Mouse (Mus musculus) liver, embryonic 14.5 days (tissue): ENCODE results near the gene Sipa1l3.

ENCODE experiments used
- CTCF ChIP-seq: IDR thresholded peaks from 2 replicates; pipeline ENCODE4 v1.5.1; 2016; ENCODE audit warnings: antibody characterized with exemption, low read depth, control low read depth
- EP300 ChIP-seq: IDR thresholded peaks from 2 replicates; pipeline ENCODE4 v1.6.1; 2016; ENCODE audit warnings: antibody characterized with exemption, low read depth

DNA sequence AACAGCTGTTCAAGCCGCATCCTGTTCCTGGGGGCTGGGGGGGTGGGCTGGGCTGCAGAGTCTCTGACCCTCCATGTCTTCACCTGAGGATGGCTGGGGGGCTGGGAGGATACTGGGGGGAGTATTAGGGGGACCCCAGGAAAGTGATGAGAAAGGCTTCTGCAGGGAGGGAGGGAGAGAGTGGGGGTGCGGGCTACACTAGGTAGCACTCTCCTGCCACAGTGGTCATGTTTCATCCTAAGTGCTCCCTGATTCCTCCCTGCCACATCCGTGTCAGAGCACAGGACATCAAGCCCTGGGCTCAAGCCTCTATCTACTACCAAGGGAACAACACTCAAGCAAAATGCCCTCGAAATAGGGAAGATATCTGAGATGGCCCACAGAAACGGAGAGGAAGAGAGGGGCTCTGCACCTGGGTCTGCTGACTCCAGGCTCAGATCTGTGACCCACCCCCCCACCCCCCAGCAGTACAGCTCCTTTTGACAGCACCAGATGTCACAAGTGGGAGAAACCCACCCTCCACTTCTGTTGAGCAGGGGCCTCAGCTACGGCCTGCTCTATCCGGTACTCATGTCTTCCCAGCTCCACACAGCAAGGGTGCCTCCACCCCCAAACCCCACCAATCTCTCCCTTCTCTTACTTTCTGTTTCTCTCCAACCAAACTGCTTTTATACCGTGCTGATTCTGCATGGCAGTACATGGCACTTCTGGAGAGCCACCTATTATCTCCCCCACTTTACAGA is 106.4 kb downstream of the Sipa1l3 start:
- no peak for TF ChIP-seq CTCF
- no peak for TF ChIP-seq EP300
